ENCODE assay signal across 25 mouse cellular contexts in the genomic region with DNA sequence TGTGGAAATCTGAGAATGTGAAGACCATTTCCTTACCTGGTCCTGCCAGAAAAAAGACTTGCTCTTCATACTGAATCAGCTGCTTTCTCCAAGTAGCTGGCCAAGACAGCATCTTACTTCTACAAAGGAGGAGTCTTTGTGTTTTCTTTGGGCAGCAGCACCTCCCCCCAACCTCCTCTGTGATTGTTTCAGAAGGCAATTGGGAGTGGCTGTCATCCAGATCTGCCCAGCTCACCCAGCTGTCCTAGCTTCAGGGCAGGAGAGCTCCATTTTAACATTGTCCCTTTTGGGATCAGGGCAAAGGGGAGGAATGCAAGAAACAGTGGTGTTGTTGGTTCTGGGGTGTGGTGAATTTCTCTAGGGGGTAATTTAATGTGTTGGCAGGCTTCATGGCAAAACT. TPM values are rescaled to one million over a fixed set of nuclear protein-coding genes. Genes with fewer than 3 reads are reported as not detected.
DNase-seq lines count a peak whose midpoint lies in the region; ATAC-seq and TF ChIP-seq lines count a peak whose summit lies in the region.
"Had no signal": no experiment of that assay in that cellular context is flagged by ENCODE, and none has a peak within 500 bp of the region (broad histone marks: within the 10 kb centered on the region; RNA-seq: fewer than 3 reads in every experiment).

No protein-coding gene starts in this region.

- 0 out of 2 replicates have a peak overlapping the region, but pooled peaks have one; percentile 30 for H3K27ac ChIP-seq in lung, embryonic 15.5 days
- no peak overlapping the region for H3K27ac ChIP-seq in ES-Bruce4 (ENCODE audit: insufficient read depth, low read length)
- H3K27ac ChIP-seq: embryonic facial prominence, embryonic 12.5 days; forebrain, embryonic 15.5 days had no signal

- no peaks in the 10 kb centered on the region for H3K27me3 ChIP-seq in lung, embryonic 15.5 days
- no peaks in the 10 kb centered on the region for H3K27me3 ChIP-seq in ES-Bruce4 (ENCODE audit: control insufficient read depth, insufficient read depth, low read length, poor library complexity, severe bottlenecking)
- H3K27me3 ChIP-seq: CH12.LX; embryonic facial prominence, embryonic 12.5 days; forebrain, embryonic 15.5 days; heart, embryonic 12.5 days had no signal

- no peak for TF ChIP-seq POLR2A in ES-Bruce4 (IDR thresholded peaks at IDR 0.05; ENCODE audit: insufficient read depth, low read length)

- peaks cover 32% of the 10 kb centered on the region for H3K4me1 ChIP-seq in lung, embryonic 15.5 days
- H3K4me1 ChIP-seq in ES-Bruce4 (ENCODE audit: control insufficient read depth, insufficient read depth, low read length): no peaks in the 10 kb centered on the region

- no peak overlapping the region for H3K4me2 ChIP-seq in lung, embryonic 15.5 days
- H3K4me2 ChIP-seq: embryonic facial prominence, embryonic 12.5 days; forebrain, embryonic 15.5 days; heart, embryonic 12.5 days had no signal

- peak; percentile 67; the same call in 1 of the 2 replicates for TF ChIP-seq EP300 in ES-Bruce4 (IDR thresholded peaks at IDR 0.05; ENCODE audit: insufficient read depth, low read depth, low read length)

- TF ChIP-seq CTCF in ES-Bruce4 (IDR thresholded peaks at IDR 0.05; ENCODE audit: low read depth, low read length): no peak

- ATAC-seq in lung, embryonic 15.5 days (ENCODE audit: borderline replicate concordance, extremely low read depth, low FRiP score, low TSS enrichment): no peak
- ATAC-seq in inflammation-experienced regulatory T-cells, adult 6 months: no peak
- ATAC-seq: activated CD4-positive, CD25-positive, alpha-beta regulatory T cell, adult 4 months; forebrain, embryonic 15.5 days; hindbrain, embryonic 16.5 days had no signal

- H3K36me3 ChIP-seq in lung, embryonic 15.5 days: no peaks in the 10 kb centered on the region
- no peaks in the 10 kb centered on the region for H3K36me3 ChIP-seq in ES-Bruce4 (ENCODE audit: control insufficient read depth, insufficient read depth, low read length, poor library complexity, severe bottlenecking)
- H3K36me3 ChIP-seq: embryonic facial prominence, embryonic 12.5 days; forebrain, embryonic 15.5 days; G1E; heart, embryonic 12.5 days had no signal

- H3K9me3 ChIP-seq in lung, embryonic 15.5 days: no peaks in the 10 kb centered on the region
- no peaks in the 10 kb centered on the region for H3K9me3 ChIP-seq in ES-Bruce4 (replicated peaks; ENCODE audit: control insufficient read depth, insufficient read depth, low read length, poor library complexity, severe bottlenecking)
- H3K9me3 ChIP-seq: embryonic facial prominence, embryonic 12.5 days; forebrain, embryonic 15.5 days; G1E; heart, embryonic 12.5 days had no signal

- no peak overlapping the region for H3K9ac ChIP-seq in lung, embryonic 15.5 days
- H3K9ac ChIP-seq in ES-Bruce4 (ENCODE audit: low read depth, poor library complexity, severe bottlenecking): no peak overlapping the region
- H3K9ac ChIP-seq: embryonic facial prominence, embryonic 12.5 days; forebrain, embryonic 15.5 days; heart, embryonic 12.5 days had no signal

- DNase-seq in heart, adult 11 months: peak; percentile 69
- DNase-seq in heart, postnatal 4 days: no peak
- DNase-seq in lung, postnatal 14 days: no peak
- peak; percentile 78 for DNase-seq in adipocyte (ENCODE audit: low spot score)
- DNase-seq: adrenal gland, adult 2 months; adrenal gland, postnatal 36 days; cerebellum, adult 9-10 months; cerebellum, postnatal 25 days; gastrocnemius, postnatal 14 days had no signal

- H3K4me3 ChIP-seq in lung, embryonic 15.5 days: no peak overlapping the region
- no peak overlapping the region for H3K4me3 ChIP-seq in ES-Bruce4 (ENCODE audit: low read depth, low read length)
- H3K4me3 ChIP-seq: embryonic facial prominence, embryonic 12.5 days; forebrain, embryonic 15.5 days; heart, embryonic 12.5 days had no signal

RNA-seq across cellular contexts. Expression of gene Calml3, which starts 37.0 kb away (rescaled TPM):
- total RNA-seq in heart, postnatal 4 days (2021): not detected
- 0.10 TPM in 1 of 2 replicates, not detected in the other for polyA plus RNA-seq in lung, embryonic 15.5 days (2015; fragmentation: Nextera tagmentation; extraction: Ambion mirVana)
- polyA plus RNA-seq in ES-Bruce4 (2011; ENCODE audit: insufficient read depth, insufficient read length, low read depth, missing spikeins): not detected in 2 replicates
- not detected for polyA plus RNA-seq in inflammation-experienced regulatory T-cells, adult 6 months (2017; shearing (Covaris generic))
- total RNA-seq: CH12.LX; gastrocnemius, postnatal 14 days; heart, adult 8-10 months; heart, postnatal 25 days had no signal
- polyA plus RNA-seq: activated CD4-positive, CD25-positive, alpha-beta regulatory T cell, adult 4 months; adrenal gland, adult 2 months; cortical plate, adult 2 months; forebrain, embryonic 11.5 days; forebrain, embryonic 15.5 days; G1E; heart, embryonic 12.5 days; hindbrain, embryonic 11.5 days; hindbrain, embryonic 16.5 days; intestine, embryonic 14.5 days had no signal

Comparison
In these comparisons a context has a peak if more than half of its experiments do, and no peak if none do; other contexts are left out.
1. DNase-seq: peak in heart, adult 11 months (single experiment) and adipocyte (single experiment); none in heart, postnatal 4 days (single experiment) and lung, postnatal 14 days (single experiment).